Mouse (Mus musculus) hindbrain, embryonic 15.5 days (tissue): ENCODE data around the gene Insl3. TPM values are rescaled to one million over a fixed set of nuclear protein-coding genes. Genes with fewer than 3 reads are reported as not detected.

Source experiments
- polyA plus RNA-seq: library from polyadenylated mRNA; unstranded; fragments of >200 nt; fragmentation: Nextera tagmentation; extraction: Ambion mirVana; gene quantifications from 2 replicates; pipeline ENCODE4 v1.2.1, GENCODE M21; 2015

Insl3 gene
- polyA plus RNA-seq, 1 experiment from 2014 or later, result 1.5 TPM

Other genes with a start within 250 kb of the Insl3 start
- 183 and 195 TPM in 2 replicates for gene Abhd8, start 225.6 kb upstream of the Insl3 start, polyA plus RNA-seq
- 172 and 189 TPM in 2 replicates for gene Mrpl34, start 224.3 kb upstream of the Insl3 start, polyA plus RNA-seq
- 217 and 231 TPM in 2 replicates for gene Dda1, start 220.0 kb upstream of the Insl3 start, polyA plus RNA-seq
- gene Ano8, start 203.3 kb upstream of the Insl3 start, polyA plus RNA-seq, result 7.7 and 8.6 TPM in 2 replicates
- gene Gtpbp3, start 201.1 kb upstream of the Insl3 start, polyA plus RNA-seq, result 12.0 and 15.3 TPM in 2 replicates
- 9.5 and 10.9 TPM in 2 replicates for gene Plvap, start 177.5 kb upstream of the Insl3 start, polyA plus RNA-seq
- gene Ccdc194, start 163.5 kb upstream of the Insl3 start, polyA plus RNA-seq, result 0.31 and 0.41 TPM in 2 replicates
- gene Bst2, start 151.8 kb upstream of the Insl3 start, polyA plus RNA-seq, result 11.3 and 19.5 TPM in 2 replicates
- 60.3 and 61.7 TPM in 2 replicates for gene Mvb12a, start 146.3 kb upstream of the Insl3 start, polyA plus RNA-seq
- gene Tmem221, start 130.3 kb upstream of the Insl3 start, polyA plus RNA-seq, result 0.21 and 0.38 TPM in 2 replicates
- 0.06 and 0.08 TPM in 2 replicates for gene Nxnl1, start 122.6 kb upstream of the Insl3 start, polyA plus RNA-seq
- gene Slc27a1, start 120.3 kb upstream of the Insl3 start, polyA plus RNA-seq, result 83.9 and 87.4 TPM in 2 replicates
- gene Pgls, start 97.0 kb upstream of the Insl3 start, polyA plus RNA-seq, result 224 and 233 TPM in 2 replicates
- gene Fam129c, start 91.6 kb upstream of the Insl3 start, polyA plus RNA-seq, result 6.5 and 8.9 TPM in 2 replicates
- 65.6 and 78.2 TPM in 2 replicates for gene Colgalt1, start 78.2 kb upstream of the Insl3 start, polyA plus RNA-seq
- 20.8 and 24.7 TPM in 2 replicates for gene Unc13a, start 17.5 kb upstream of the Insl3 start, polyA plus RNA-seq
- gene Jak3, start 12.9 kb upstream of the Insl3 start, polyA plus RNA-seq, result 6.1 and 7.0 TPM in 2 replicates
- gene B3gnt3, start 12.6 kb downstream of the Insl3 start, polyA plus RNA-seq, result 0.45 and 0.52 TPM in 2 replicates
- 77.2 and 93.0 TPM in 2 replicates for gene Fcho1, start 36.5 kb downstream of the Insl3 start, polyA plus RNA-seq
- gene Zfp709, start 192.8 kb downstream of the Insl3 start, polyA plus RNA-seq, result 6.6 and 8.3 TPM in 2 replicates
- 14.2 and 16.7 TPM in 2 replicates for gene Zfp882, start 219.4 kb downstream of the Insl3 start, polyA plus RNA-seq
- gene Zfp617, start 219.4 kb downstream of the Insl3 start, polyA plus RNA-seq, result 31.5 and 32.9 TPM in 2 replicates